Mouse (Mus musculus) E14TG2a.4 (cell line): ENCODE results near the gene Tinf2.

Experiments
- CTCF ChIP-seq: conservative IDR thresholded peaks from 2 replicates; pipeline ENCODE4 v1.5.1; 2014; ENCODE audit warnings: low read length
- NANOG ChIP-seq: IDR thresholded peaks from 2 replicates; pipeline ENCODE4 v1.6.1; 2014; ENCODE audit warnings: borderline replicate concordance, low read length, mixed read lengths
- POU5F1 ChIP-seq: IDR thresholded peaks from 2 replicates; pipeline ENCODE4 v1.6.1; 2014; ENCODE audit warnings: low read length, borderline replicate concordance

GRCm38 (mm10) chr14:55656935-55657334 lies 24.7 kb downstream of the Tinf2 start:
- TF ChIP-seq CTCF (no peak), NANOG (no peak), POU5F1 (no peak)
